Mouse (Mus musculus) liver, embryonic 13.5 days (tissue): Measurements from ENCODE around the gene Tmc2. TPM values are rescaled to one million over a fixed set of nuclear protein-coding genes. Genes with fewer than 3 reads are reported as not detected.

ENCODE experiments used
- ATAC-seq: fragments of 200-750 bp; cut with Nextera tagmentation; 2 replicates; pipeline ENCODE4 v1.8.0; 2017; ENCODE audit warnings: low read depth, mild to moderate bottlenecking, moderate number of reproducible peaks, moderate library complexity
- DNase-seq: peaks from one replicate; pipeline ENCODE4 v3.0.0; 2022
- H3K27ac ChIP-seq: fragments of 300-500 bp; sonication (generic); 2 replicates; pipeline ENCODE4 v1.5.1; 2015; ENCODE audit warnings: moderate library complexity, mild to moderate bottlenecking, inconsistent platforms
- H3K27me3 ChIP-seq: fragments of 300-500 bp; sonication (generic); 2 replicates; pipeline ENCODE4 v1.6.1; 2015; ENCODE audit warnings: mild to moderate bottlenecking, inconsistent platforms
- H3K36me3 ChIP-seq: fragments of 300-500 bp; sonication (generic); 2 replicates; pipeline ENCODE4 v1.6.1; 2015; ENCODE audit warnings: mild to moderate bottlenecking, inconsistent platforms
- H3K4me1 ChIP-seq: fragments of 300-500 bp; sonication (generic); replicated peaks from 2 replicates; pipeline ENCODE4 v1.6.1; 2015; ENCODE audit warnings: inconsistent platforms
- H3K4me2 ChIP-seq: fragments of 300-500 bp; sonication (generic); 2 replicates; pipeline ENCODE4 v1.6.1; 2015; ENCODE audit warnings: inconsistent platforms, mild to moderate bottlenecking, moderate library complexity
- H3K4me3 ChIP-seq: fragments of 300-500 bp; sonication (generic); replicated peaks from 2 replicates; pipeline ENCODE4 v1.5.1; 2015; ENCODE audit warnings: mild to moderate bottlenecking, inconsistent platforms
- H3K9ac ChIP-seq: fragments of 300-500 bp; sonication (generic); 2 replicates; pipeline ENCODE4 v1.6.1; 2015; ENCODE audit warnings: mild to moderate bottlenecking, inconsistent platforms
- H3K9me3 ChIP-seq: fragments of 300-500 bp; sonication (generic); replicated peaks from 2 replicates; pipeline ENCODE4 v1.6.1; 2016; ENCODE audit warnings: inconsistent platforms
- WGBS: fragments of 180-500 bp; shearing (Covaris S2); methylation state at CpG from one replicate; pipeline ENCODE4 v1.1.7; 2015; ENCODE audit not compliant: insufficient replicate concordance; 5-methylcytosine and 5-hydroxymethylcytosine counted together
- polyA plus RNA-seq: library from polyadenylated mRNA; unstranded; fragments of >200 nt; fragmentation: Nextera tagmentation; extraction: Ambion mirVana; gene quantifications from 2 replicates; pipeline ENCODE4 v1.2.1, GENCODE M21; 2015

Gene Tmc2
- polyA plus RNA-seq, 1 experiment from 2014 or later = not detected

GRCm38 (mm10) chr2:130297580-130297979 lies 102.6 kb downstream of the Tmc2 start:
- no peak overlapping the region for H3K27ac ChIP-seq
- no peak overlapping the region for H3K4me3 ChIP-seq
- no peaks in the 10 kb centered on the region for H3K36me3 ChIP-seq
- no peak overlapping the region for H3K9ac ChIP-seq
- WGBS = 55% methylated on average over 9 of the region's 9 CpGs
- peaks cover 80% of the 10 kb centered on the region for H3K27me3 ChIP-seq
- ATAC-seq (no peak), DNase-seq (no peak)
- no peaks in the 10 kb centered on the region for H3K9me3 ChIP-seq
- peaks cover 10% of the 10 kb centered on the region; the same call in 1 of the 2 replicates for H3K4me1 ChIP-seq
- H3K4me2 ChIP-seq = no peak overlapping the region

GRCm38 (mm10) chr2:130303014-130303413 lies 108.0 kb downstream of the Tmc2 start:
- Histone ChIP-seq H3K9ac (no peak overlapping the region), H3K4me2 (no peak overlapping the region), H3K4me3 (no peak overlapping the region), H3K36me3 (no peaks in the 10 kb centered on the region), H3K27ac (no peak overlapping the region), H3K9me3 (no peaks in the 10 kb centered on the region), H3K27me3 (peaks cover 27% of the 10 kb centered on the region), H3K4me1 (no peaks in the 10 kb centered on the region)
- DNase-seq = no peak
- no peak for ATAC-seq
- WGBS = 57% methylated on average over 4 of the region's 4 CpGs

Other genes with a start within 250 kb of the Tmc2 start
- gene Tgm3, start 182.8 kb upstream of the Tmc2 start, polyA plus RNA-seq = not detected in 2 replicates
- not detected in 2 replicates for gene Tgm6, start 82.8 kb upstream of the Tmc2 start, polyA plus RNA-seq
- 386 and 388 TPM in 2 replicates for gene Snrpb, start 15.8 kb upstream of the Tmc2 start, polyA plus RNA-seq
- 271 and 279 TPM in 2 replicates for gene Nop56, start 79.2 kb downstream of the Tmc2 start, polyA plus RNA-seq
- gene Idh3b, start 89.4 kb downstream of the Tmc2 start, polyA plus RNA-seq = 117 and 120 TPM in 2 replicates
- 0.03 and 0.10 TPM in 2 replicates for gene Ebf4, start 100.0 kb downstream of the Tmc2 start, polyA plus RNA-seq
- 5.3 and 7.2 TPM in 2 replicates for gene Cpxm1, start 202.4 kb downstream of the Tmc2 start, polyA plus RNA-seq
- gene Gm28372, start 210.0 kb downstream of the Tmc2 start, polyA plus RNA-seq = not detected in 2 replicates
- gene 1700020A23Rik, start 210.1 kb downstream of the Tmc2 start, polyA plus RNA-seq = not detected in 2 replicates
- gene Tmem239, start 211.3 kb downstream of the Tmc2 start, polyA plus RNA-seq = not detected in 2 replicates
- gene Vps16, start 229.1 kb downstream of the Tmc2 start, polyA plus RNA-seq = 46.0 and 47.3 TPM in 2 replicates
- gene Pced1a, start 229.5 kb downstream of the Tmc2 start, polyA plus RNA-seq = 3.5 and 3.8 TPM in 2 replicates